Mouse (Mus musculus): ENCODE measurements around the gene Prss21.

Gene Prss21

DNA sequence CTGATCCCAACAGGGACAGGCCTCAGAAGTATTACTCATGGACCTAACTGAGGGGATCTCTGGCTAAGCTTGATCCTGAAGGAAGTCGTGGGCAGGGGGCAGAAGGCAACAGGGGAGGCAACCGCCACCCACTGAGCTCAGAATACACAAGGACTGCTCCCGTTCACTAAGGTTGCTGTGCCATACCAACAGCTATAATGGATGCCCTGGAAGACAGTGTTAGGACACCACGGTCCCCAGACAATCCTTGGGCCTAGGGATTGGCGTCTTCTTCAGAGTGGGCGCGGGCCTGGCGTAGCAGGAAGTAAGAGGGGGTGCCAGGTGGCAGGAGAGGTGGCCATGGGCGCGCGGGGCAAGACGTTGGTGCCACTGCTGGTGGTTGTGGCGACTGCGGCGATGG lies at the start of gene Prss21:
TSS of gene Prss21 (plus strand) at position 301 of the 400 bp plus-strand sequence.
- no peak for DNase-seq

- no peak for DNase-seq
Observed at GRCm38 (mm10) chr17:23818579-23818978, 49.3 kb upstream of the Prss21 start.

DNA sequence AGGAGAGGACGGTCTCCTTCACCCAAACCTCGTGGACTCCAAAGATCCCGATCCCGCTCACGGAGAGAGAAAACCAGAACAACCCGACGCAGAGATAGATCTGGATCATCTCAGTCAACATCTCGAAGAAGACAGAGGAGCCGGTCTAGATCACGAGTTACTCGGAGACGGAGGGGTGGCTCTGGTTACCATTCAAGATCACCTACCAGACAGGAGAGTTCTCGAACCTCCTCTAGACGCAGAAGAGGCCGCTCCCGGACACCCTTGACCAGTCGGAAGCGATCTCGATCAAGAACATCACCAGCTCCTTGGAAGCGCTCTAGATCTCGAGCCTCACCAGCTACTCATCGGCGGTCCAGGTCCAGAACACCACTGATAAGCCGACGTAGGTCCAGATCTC lies 48.6 kb upstream of the Prss21 start:
- no peak for DNase-seq

GRCm38 (mm10) chr17:23820731-23821130 lies 47.1 kb upstream of the Prss21 start:
- DNase-seq: no peak

DNA sequence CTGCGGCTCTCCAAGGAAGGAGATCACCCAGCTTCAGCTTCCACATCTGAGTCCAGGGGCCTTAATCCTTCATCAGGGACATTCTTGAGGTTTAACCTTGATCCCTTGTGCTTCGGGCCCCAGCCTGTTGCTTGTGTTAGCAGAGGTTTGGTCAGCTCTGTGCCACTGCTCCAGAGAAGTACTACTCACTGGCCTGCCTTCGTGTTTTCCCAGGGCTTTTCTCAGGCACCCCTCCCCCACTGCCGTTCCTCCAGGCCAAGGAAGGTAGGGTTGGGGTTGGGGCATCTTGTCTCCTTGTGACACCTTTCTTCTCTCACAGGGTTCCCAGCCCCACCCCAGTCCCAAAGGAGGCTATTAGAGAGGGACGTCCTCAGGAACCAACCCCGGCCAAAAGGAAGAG lies 45.8 kb upstream of the Prss21 start:
- no peak for DNase-seq

GRCm38 (mm10) chr17:23823018-23823417 lies 44.8 kb upstream of the Prss21 start:
- DNase-seq: no peak

- DNase-seq: no peak
Observed at GRCm38 (mm10) chr17:23823614-23824013, 44.2 kb upstream of the Prss21 start.

- no peak for DNase-seq
Observed at GRCm38 (mm10) chr17:23825591-23825990, 42.3 kb upstream of the Prss21 start.

GRCm38 (mm10) chr17:23828271-23829001 lies 39.4 kb upstream of the Prss21 start:
- peak; percentile 71 to 80 for DNase-seq

GRCm38 (mm10) chr17:23829064-23829619 lies 38.7 kb upstream of the Prss21 start, which contains the start of gene Elob:
Elob (minus strand) TSS chr17:23829136.
- peak; percentile 88 to 92 for DNase-seq

DNA sequence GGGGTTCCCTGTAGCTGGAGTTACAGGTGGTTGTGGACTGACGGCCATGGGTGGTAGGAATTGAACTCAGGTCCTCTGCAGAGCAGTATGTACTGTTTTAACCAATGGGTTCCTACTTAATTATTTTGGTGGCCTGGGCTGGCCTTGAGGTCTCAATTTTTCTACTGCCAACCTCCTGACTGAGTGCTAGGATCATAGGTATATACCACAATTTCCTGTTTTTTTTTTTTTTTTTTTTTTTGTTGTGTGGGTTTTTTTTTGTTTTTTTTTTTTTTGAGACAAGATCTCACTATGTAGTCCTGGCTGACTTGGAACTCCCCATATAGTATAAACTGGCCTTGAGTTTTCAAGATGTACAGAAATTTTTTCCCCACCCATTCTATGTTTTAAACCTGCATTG lies 36.7 kb upstream of the Prss21 start:
- no peak for DNase-seq

- no peak for DNase-seq
Observed at GRCm38 (mm10) chr17:23836006-23836575, 31.8 kb upstream of the Prss21 start, which contains the start of gene Prss33. Prss33 (minus strand) TSS chr17:23836056.

GRCm38 (mm10) chr17:23841145-23841544 lies 26.7 kb upstream of the Prss21 start:
- peak in 1 of 2 experiments; percentile 72 for DNase-seq

GRCm38 (mm10) chr17:23843141-23843811 lies 24.6 kb upstream of the Prss21 start:
- no peak for DNase-seq

DNA sequence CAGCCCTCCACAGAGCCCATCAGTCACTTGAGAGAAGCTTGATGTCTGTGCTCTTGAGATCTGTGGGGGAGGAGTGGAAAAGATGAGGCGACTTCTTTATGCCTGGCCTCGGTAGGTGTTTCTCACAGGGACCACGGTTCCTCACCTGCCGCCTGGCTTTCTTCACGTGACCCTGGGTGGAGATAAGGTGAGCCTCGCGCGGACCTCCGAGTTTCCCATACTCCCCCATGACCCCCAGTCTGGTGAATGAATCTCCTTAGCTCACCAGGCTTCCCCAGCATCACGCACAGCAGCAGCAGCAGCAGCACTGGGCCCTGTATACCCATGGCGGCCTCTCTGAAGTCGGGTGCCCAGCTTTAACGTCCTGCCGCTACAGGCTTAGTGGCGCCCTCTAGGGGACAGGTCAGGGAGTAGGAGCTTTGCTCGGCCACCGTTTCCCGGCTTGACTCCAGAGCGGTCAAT lies 24.0 kb upstream of the Prss21 start, which contains the start of the genes Prss32 and Prss41:
TSS of gene Prss32 (plus strand) at position 44 of the 462 bp plus-strand sequence.
TSS of gene Prss41 (minus strand) at position 361 of the 462 bp plus-strand sequence.
- DNase-seq: peak; percentile 56 to 74

- no peak for DNase-seq
Observed at GRCm38 (mm10) chr17:23850028-23850427, 17.8 kb upstream of the Prss21 start.

- peak; percentile 67 to 78 for DNase-seq
Observed at GRCm38 (mm10) chr17:23850853-23851749, 16.8 kb upstream of the Prss21 start.

GRCm38 (mm10) chr17:23853292-23853691 lies 14.6 kb upstream of the Prss21 start:
- peak; percentile 59 to 71 for DNase-seq

DNA sequence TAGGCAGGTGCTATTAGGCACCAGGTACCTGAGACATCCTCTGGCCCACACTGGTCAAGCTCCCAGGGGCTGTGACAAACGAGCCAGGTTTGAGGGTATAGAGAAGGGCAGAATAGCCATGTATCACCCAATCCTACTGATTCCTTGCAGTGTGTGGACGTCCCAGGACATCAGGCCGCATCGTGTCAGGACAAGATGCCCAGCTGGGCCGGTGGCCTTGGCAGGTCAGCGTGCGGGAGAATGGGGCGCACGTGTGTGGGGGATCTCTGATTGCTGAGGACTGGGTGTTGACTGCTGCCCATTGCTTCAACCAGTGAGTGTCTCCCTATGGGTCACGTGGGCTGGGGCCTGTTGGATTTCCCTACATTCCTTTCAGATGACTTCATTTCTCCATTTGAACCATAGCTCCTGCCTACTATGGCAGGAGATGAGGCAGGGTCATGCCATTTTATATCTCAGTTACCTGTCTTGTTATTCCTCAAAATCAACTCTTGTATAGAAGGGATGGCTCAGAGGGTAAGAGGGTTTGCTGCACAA lies 13.6 kb upstream of the Prss21 start:
- DNase-seq: no peak

- DNase-seq: no peak
Observed at GRCm38 (mm10) chr17:23857193-23857592, 10.7 kb upstream of the Prss21 start.

DNA sequence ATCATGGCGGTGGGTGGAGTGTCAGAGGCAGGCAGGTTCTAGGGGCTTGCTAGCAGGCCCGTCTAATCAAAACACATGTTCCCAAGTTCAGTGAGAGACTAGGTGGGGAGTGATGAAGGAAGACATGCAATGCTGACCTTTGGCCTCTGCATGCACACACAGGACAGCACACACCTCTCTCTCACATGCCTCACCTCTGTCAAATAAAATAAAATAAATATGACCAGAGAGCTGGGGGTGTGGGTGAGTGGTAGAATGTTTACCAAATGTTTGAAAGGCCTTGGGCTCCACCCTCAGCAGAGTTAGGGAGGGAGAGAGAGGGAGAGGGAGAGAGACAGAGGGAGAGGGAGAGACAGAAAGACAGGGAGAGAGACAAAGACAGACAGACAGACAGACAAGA lies 9.9 kb upstream of the Prss21 start:
- no peak for DNase-seq

- DNase-seq: no peak
Observed at GRCm38 (mm10) chr17:23862926-23863325, 4.9 kb upstream of the Prss21 start.

Measured in lung, postnatal 4 days (tissue).